Mouse (Mus musculus): ENCODE measurements around the gene Wapl. TPM values are rescaled to one million over a fixed set of nuclear protein-coding genes. Genes with fewer than 3 reads are reported as not detected.

The Wapl gene
- total and polyA plus RNA-seq, 3 experiments, result 77.7 to 114 (median 79.2) TPM

DNA sequence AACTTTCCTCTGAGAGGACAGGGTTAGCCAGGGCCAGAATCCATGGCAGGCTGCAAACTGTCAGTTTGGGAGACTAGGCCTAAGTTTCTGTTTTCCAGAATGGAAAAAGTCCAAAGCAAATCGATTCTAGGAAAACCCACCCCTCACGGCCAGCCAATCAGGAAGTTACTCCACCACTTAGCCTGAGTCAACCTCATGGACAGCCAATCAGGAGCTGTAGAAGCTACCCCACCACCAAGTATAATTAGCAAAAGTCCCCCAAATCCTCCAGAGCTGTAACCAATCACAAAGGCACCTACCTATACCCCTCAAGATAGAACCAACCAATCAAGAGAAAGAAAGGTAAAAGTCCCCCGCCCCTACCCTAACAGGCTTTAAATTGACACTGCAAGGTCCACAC is 82.0 kb downstream of the Wapl start:
- no peak for DNase-seq (ENCODE audit: extremely low read depth)

DNA sequence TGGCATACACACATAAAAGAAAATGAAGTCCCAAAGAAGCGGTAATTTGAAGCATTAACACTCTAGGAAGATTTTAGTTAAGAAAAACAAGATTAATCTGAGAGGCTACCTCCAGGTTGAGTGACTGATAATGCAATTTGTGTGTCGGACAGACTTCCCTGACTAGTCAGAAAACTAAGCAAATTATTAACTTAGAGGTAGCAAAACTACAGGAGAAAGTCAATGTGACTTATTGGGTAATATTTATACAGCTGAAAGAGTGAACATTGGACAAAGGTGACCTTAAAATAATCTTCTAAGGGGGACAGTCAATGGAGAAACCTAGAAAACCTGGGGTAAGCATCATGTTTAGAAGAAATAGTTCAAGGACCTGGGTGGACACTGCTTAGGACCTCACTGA is 86.2 kb downstream of the Wapl start:
- DNase-seq (ENCODE audit: extremely low read depth), result no peak
- no peaks in the 10 kb centered on the region for H3K79me2 ChIP-seq (replicated peaks; ENCODE audit: control insufficient read depth, extremely low read depth, insufficient read depth, poor library complexity, severe bottlenecking)
- H3K4me2 ChIP-seq (ENCODE audit: insufficient read depth, low read depth, poor library complexity, severe bottlenecking), result no peak overlapping the region
- no peaks in the 10 kb centered on the region for H3K27me3 ChIP-seq (replicated peaks)
- H3K4me3 ChIP-seq (replicated peaks in 1 of 3; ENCODE audit: low read depth in 2 of 3, low read length in 2 of 3, poor library complexity in 1 of 3), result no peak overlapping the region
- H3K27ac ChIP-seq (ENCODE audit: insufficient read depth, low read depth), result no peak overlapping the region
- TF ChIP-seq SIN3A (IDR thresholded peaks at IDR 0.05; ENCODE audit: low read length) (no peak), TCF12 (IDR thresholded peaks at IDR 0.05; ENCODE audit: low read depth, low read length) (no peak), GABPA (IDR thresholded peaks at IDR 0.05; ENCODE audit: insufficient replicate concordance, low read depth, low read length) (no peak), SMC3 (IDR thresholded peaks at IDR 0.05; ENCODE audit: low read depth, low read length) (no peak)
- H3K4me1 ChIP-seq (ENCODE audit: control insufficient read depth in 1 of 2, insufficient read depth in 2 of 2), result peaks cover 3 to 14% of the 10 kb centered on the region in 2 experiments; a peak in 2 of 4 replicates
- H3K36me3 ChIP-seq (replicated peaks in 1 of 2; ENCODE audit: control insufficient read depth in 1 of 2, insufficient read depth in 1 of 2, low read length in 1 of 2), result no peaks in the 10 kb centered on the region
- in situ Hi-C loops (cut with MboI; ENCODE audit: low pct_ligation_motif_present, low pct_unique_long_range_greater_than_20kb, low sequenced_read_pairs) (loop anchor here (25.0 kb wide), 1 partner anchor 323 kb away; no protein-coding TSS in a partner anchor), dilution Hi-C loops (cut with MboI; ENCODE audit: extremely low pct_ligation_motif_present, extremely low pct_unique_long_range_greater_than_20kb, low sequenced_read_pairs) (loop anchor here (25.0 kb wide), 1 partner anchor 148 kb away; the partner anchor contains the start of gene Opn4)
- H3K9me3 ChIP-seq (replicated peaks; ENCODE audit: low read length), result no peaks in the 10 kb centered on the region
- no peak overlapping the region for H3K9ac ChIP-seq (ENCODE audit: insufficient read depth, low read depth)

More for the DNA sequence above, 82.0 kb downstream of the Wapl start:
- TF ChIP-seq TBP (conservative IDR thresholded peaks at IDR 0.05; ENCODE audit: low read depth, low read length), result no peak
- no peak for TF ChIP-seq MEF2A (IDR thresholded peaks at IDR 0.05; ENCODE audit: borderline replicate concordance, low read depth, low read length)
- TF ChIP-seq ZNF384 (IDR thresholded peaks at IDR 0.05; ENCODE audit: low read depth, low read length), result no peak
- in situ Hi-C loops (cut with MboI; ENCODE audit: low pct_ligation_motif_present, low pct_unique_long_range_greater_than_20kb, low sequenced_read_pairs), result loop anchor here (25.0 kb wide), 1 partner anchor 318 kb away; no protein-coding TSS in a partner anchor
- no peak overlapping the region for H3K4me3 ChIP-seq (replicated peaks in 1 of 3; ENCODE audit: low read depth in 2 of 3, low read length in 2 of 3, poor library complexity in 1 of 3)
- H3K9me3 ChIP-seq (replicated peaks; ENCODE audit: low read length), result no peaks in the 10 kb centered on the region
- H3K4me1 ChIP-seq (ENCODE audit: control insufficient read depth in 1 of 2, insufficient read depth in 2 of 2), result peaks cover under 1 to 2% of the 10 kb centered on the region in 2 experiments; a peak in 1 of 4 replicates
- no peak overlapping the region for H3K9ac ChIP-seq (ENCODE audit: insufficient read depth, low read depth)
- no peaks in the 10 kb centered on the region for H3K79me2 ChIP-seq (replicated peaks; ENCODE audit: control insufficient read depth, extremely low read depth, insufficient read depth, poor library complexity, severe bottlenecking)
- H3K27ac ChIP-seq (ENCODE audit: insufficient read depth, low read depth), result no peak overlapping the region
- dilution Hi-C loops (cut with MboI; ENCODE audit: extremely low pct_ligation_motif_present, extremely low pct_unique_long_range_greater_than_20kb, low sequenced_read_pairs), result loop anchor here (25.0 kb wide), 1 partner anchor 143 kb away; the partner anchor contains the start of gene Opn4
- no peaks in the 10 kb centered on the region for H3K27me3 ChIP-seq (replicated peaks)
- no peak overlapping the region for H3K4me2 ChIP-seq (ENCODE audit: insufficient read depth, low read depth, poor library complexity, severe bottlenecking)
- peaks cover 0 to 1% of the 10 kb centered on the region in 2 experiments for H3K36me3 ChIP-seq (replicated peaks in 1 of 2; ENCODE audit: control insufficient read depth in 1 of 2, insufficient read depth in 1 of 2, low read length in 1 of 2)

DNA sequence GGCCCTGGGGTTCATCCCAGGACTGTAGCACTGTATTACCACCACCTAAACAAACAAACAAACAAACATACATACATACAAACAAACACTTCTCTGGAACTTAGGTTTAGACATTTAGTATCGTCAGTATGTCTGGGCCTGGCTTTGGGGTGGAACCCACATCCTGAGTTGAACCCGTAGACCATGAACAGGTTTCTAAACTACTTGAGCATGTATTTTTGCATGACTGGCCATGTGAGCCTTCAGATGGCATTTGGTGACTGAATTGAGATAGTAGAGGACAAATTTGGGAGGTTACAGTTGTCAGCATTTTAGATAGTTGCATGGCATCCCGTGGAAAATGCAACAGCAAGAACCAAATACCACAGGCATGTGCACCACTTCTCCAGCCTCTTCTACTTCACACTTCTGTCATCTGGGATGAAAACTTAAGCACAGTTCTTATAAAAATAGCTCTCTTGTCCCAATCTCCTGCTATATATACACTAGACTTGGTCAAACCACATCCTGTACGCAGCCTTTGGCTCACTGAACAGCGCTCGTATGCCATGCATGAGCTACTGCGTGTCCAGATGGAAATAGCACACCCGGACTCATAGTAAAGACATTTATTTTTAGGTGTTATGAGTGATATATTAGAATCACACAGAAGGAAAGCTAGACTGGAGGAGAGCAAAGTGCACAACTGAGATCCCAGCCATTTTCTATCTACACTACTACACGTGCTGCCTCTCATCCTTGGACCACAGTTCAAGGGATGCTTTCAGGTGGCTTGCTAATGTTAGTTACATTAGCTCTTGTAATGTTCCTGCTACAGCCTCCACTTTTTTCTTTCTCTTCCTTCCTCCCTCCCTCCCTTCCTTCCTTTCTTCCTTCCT is 87.6 kb downstream of the Wapl start:
- H3K4me3 ChIP-seq (replicated peaks in 1 of 3; ENCODE audit: low read depth in 2 of 3, low read length in 2 of 3, poor library complexity in 1 of 3), result no peak overlapping the region
- H3K4me2 ChIP-seq (ENCODE audit: insufficient read depth, low read depth, poor library complexity, severe bottlenecking), result no peak overlapping the region
- peaks cover 3 to 14% of the 10 kb centered on the region in 2 experiments; a peak in 2 of 4 replicates for H3K4me1 ChIP-seq (ENCODE audit: control insufficient read depth in 1 of 2, insufficient read depth in 2 of 2)
- dilution Hi-C loops (cut with MboI; ENCODE audit: extremely low pct_ligation_motif_present, extremely low pct_unique_long_range_greater_than_20kb, low sequenced_read_pairs) (loop anchor here (25.0 kb wide), 1 partner anchor 149 kb away; the partner anchor contains the start of gene Opn4), in situ Hi-C loops (cut with MboI; ENCODE audit: low pct_ligation_motif_present, low pct_unique_long_range_greater_than_20kb, low sequenced_read_pairs) (loop anchor here (25.0 kb wide), 1 partner anchor 324 kb away; no protein-coding TSS in a partner anchor)
- no peaks in the 10 kb centered on the region for H3K27me3 ChIP-seq (replicated peaks)
- H3K27ac ChIP-seq (ENCODE audit: insufficient read depth, low read depth), result no peak overlapping the region
- no peaks in the 10 kb centered on the region for H3K79me2 ChIP-seq (replicated peaks; ENCODE audit: control insufficient read depth, extremely low read depth, insufficient read depth, poor library complexity, severe bottlenecking)
- TF ChIP-seq HCFC1 (IDR thresholded peaks at IDR 0.05; ENCODE audit: low read depth, low read length) (no peak), BHLHE40 (IDR thresholded peaks at IDR 0.05; ENCODE audit: low read depth, low read length) (0 out of 2 replicates have a peak, but pooled peaks have one; percentile 17), USF1 (IDR thresholded peaks at IDR 0.05; ENCODE audit: low read depth, low read length) (no peak), CTCF (conservative IDR thresholded peaks at IDR 0.05 in 1 of 2, IDR thresholded peaks at IDR 0.05 in 1 of 2; ENCODE audit: low read depth in 2 of 2, low read length in 2 of 2) (no peak), MEF2A (IDR thresholded peaks at IDR 0.05; ENCODE audit: borderline replicate concordance, low read depth, low read length) (0 out of 2 replicates have a peak, but pooled peaks have one; percentile 15)
- no peaks in the 10 kb centered on the region for H3K36me3 ChIP-seq (replicated peaks in 1 of 2; ENCODE audit: control insufficient read depth in 1 of 2, insufficient read depth in 1 of 2, low read length in 1 of 2)
- H3K9me3 ChIP-seq (replicated peaks; ENCODE audit: low read length), result no peaks in the 10 kb centered on the region
- peak; percentile 19 for DNase-seq (ENCODE audit: extremely low read depth)
- H3K9ac ChIP-seq (ENCODE audit: insufficient read depth, low read depth), result no peak overlapping the region

Data from CH12.LX (cell line).